Mouse (Mus musculus) small intestine, adult 2 months (tissue): ENCODE data around the gene Abtb2.

Source experiments
- CTCF ChIP-seq: fragments of 200-500 bp; IDR thresholded peaks from 2 replicates; pipeline ENCODE4 v1.5.1; 2012; ENCODE audit warnings: low read depth, mild to moderate bottlenecking, control low read depth, inconsistent platforms, low read length, moderate library complexity, mixed read lengths; ENCODE audit not compliant: insufficient replicate concordance, insufficient read length; ENCODE audit errors: extremely low read depth
- POLR2A ChIP-seq: fragments of 200-500 bp; IDR thresholded peaks from 2 replicates; pipeline ENCODE4 v1.6.1; 2012; ENCODE audit warnings: low read depth, mild to moderate bottlenecking, control low read depth, inconsistent platforms, low read length, moderate library complexity

- TF ChIP-seq CTCF, result no peak
- no peak for TF ChIP-seq POLR2A
Measured at GRCm38 (mm10) chr2:103691278-103691677, 125.2 kb downstream of the Abtb2 start.
